Mouse (Mus musculus) ES-Bruce4 (cell line): Measurements from ENCODE around the gene Polr2e. TPM values are rescaled to one million over a fixed set of nuclear protein-coding genes. Genes with fewer than 3 reads are reported as not detected.
A peak's percentile ranks its signal among the peaks of the same experiment; 100 is the strongest.

Source experiments
- H3K27ac ChIP-seq: 2 replicates; pipeline ENCODE4 v1.5.1; 2012; ENCODE audit warnings: low read length, inconsistent platforms; ENCODE audit not compliant: insufficient read depth
- H3K27me3 ChIP-seq: 2 replicates; pipeline ENCODE4 v1.6.1; 2012; ENCODE audit warnings: mild to moderate bottlenecking, low read length, inconsistent platforms; ENCODE audit not compliant: control insufficient read depth, poor library complexity, insufficient read depth, severe bottlenecking
- H3K36me3 ChIP-seq: 2 replicates; pipeline ENCODE4 v1.6.1; 2012; ENCODE audit warnings: inconsistent platforms, mild to moderate bottlenecking, low read length, moderate library complexity; ENCODE audit not compliant: control insufficient read depth, poor library complexity, insufficient read depth, severe bottlenecking
- H3K4me1 ChIP-seq: one replicate; pipeline ENCODE4 v1.8.1; 2011; ENCODE audit warnings: low read length; ENCODE audit not compliant: control insufficient read depth, insufficient read depth
- H3K4me3 ChIP-seq: 2 replicates; pipeline ENCODE4 v1.5.1; 2011; ENCODE audit warnings: low read depth, mild to moderate bottlenecking, low read length
- H3K9ac ChIP-seq: 2 replicates; pipeline ENCODE4 v1.6.1; 2012; ENCODE audit warnings: low read depth, mild to moderate bottlenecking, inconsistent platforms; ENCODE audit not compliant: poor library complexity, severe bottlenecking
- H3K9me3 ChIP-seq: replicated peaks from 2 replicates; pipeline ENCODE4 v1.6.1; 2012; ENCODE audit warnings: mild to moderate bottlenecking, low read length, inconsistent platforms; ENCODE audit not compliant: control insufficient read depth, poor library complexity, insufficient read depth, severe bottlenecking
- CTCF ChIP-seq: IDR thresholded peaks from one replicate; pipeline ENCODE4 v1.8.1; 2011; ENCODE audit warnings: low read depth, low read length
- EP300 ChIP-seq: IDR thresholded peaks from 2 replicates; pipeline ENCODE4 v1.6.1; 2011; ENCODE audit warnings: low read depth, low read length; ENCODE audit not compliant: insufficient read depth
- POLR2A ChIP-seq: IDR thresholded peaks from one replicate; pipeline ENCODE4 v1.8.1; 2011; ENCODE audit warnings: low read length; ENCODE audit not compliant: insufficient read depth
- polyA plus RNA-seq: library from polyadenylated mRNA; stranded (reverse); fragments of >200 nt; gene quantifications from 2 replicates; pipeline ENCODE4 v1.2.4, GENCODE M21; 2011; ENCODE audit warnings: low read depth; ENCODE audit not compliant: missing spikeins, insufficient read depth, insufficient read length

The Polr2e gene
- polyA plus RNA-seq, 1 experiment: 176 TPM

DNA sequence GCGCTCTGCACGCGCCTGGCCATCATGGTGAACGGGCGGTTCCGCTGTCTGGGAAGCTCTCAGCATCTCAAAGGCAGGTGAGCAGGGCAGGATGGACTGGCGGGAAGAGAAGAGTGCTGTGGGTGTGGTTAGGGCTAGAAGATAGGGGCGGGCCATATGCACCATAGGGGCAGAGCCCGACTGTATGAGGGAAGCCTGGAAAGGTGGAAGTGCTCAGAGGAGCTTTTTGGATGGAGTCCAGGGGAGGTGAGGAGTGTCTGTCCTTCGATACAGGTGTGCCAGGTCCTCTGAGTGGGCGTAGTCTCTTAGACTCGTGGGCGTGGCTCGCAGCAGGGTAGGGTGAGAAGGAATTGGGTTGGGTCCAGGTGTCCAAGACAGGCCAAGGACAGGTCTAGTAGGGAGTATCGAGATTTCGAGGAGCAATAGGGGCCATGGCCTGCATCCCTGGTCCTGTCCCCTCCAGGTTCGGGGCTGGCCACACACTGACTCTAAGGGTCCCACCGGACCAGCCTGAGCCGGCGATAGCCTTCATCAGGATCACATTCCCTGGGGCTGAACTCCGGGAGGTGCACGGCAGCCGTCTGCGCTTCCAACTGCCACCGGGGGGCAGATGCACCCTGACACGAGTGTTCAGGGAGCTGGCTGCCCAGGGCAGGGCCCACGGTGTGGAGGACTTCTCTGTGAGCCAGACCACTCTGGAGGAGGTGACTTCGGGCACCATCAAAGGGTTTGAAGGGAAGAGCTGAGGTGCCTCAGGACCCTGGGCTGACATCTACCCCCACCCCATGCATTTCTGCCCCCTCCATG lies 24.9 kb downstream of the Polr2e start:
- H3K9ac ChIP-seq: no peak overlapping the region

DNA sequence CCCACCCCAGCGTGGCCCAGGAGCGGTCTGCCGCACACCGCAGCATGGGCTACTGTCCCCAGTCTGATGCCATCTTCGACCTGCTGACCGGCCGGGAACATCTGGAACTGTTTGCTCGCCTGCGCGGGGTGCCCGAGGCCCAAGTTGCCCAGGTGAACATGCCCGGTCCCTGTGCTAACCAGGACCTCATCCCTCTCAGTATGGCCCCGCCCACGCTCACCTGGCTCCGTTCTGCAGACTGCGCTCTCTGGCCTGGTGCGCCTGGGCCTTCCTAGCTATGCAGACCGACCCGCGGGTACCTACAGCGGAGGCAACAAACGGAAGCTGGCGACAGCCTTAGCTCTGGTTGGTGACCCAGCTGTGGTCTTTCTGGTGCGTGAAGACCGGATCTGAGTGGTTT lies 26.0 kb downstream of the Polr2e start:
- Histone ChIP-seq H3K27ac (no peak overlapping the region), H3K4me3 (peak overlapping the region; percentile 29), H3K9ac (peak overlapping the region; percentile 6; the same call in 1 of the 2 replicates), H3K36me3 (no peaks in the 10 kb centered on the region), H3K27me3 (no peaks in the 10 kb centered on the region), H3K4me1 (peaks cover 5% of the 10 kb centered on the region), H3K9me3 (no peaks in the 10 kb centered on the region; the same call in 1 of the 2 replicates)
- TF ChIP-seq EP300 (no peak), CTCF (no peak), POLR2A (no peak)

More for the DNA sequence above, 24.9 kb downstream of the Polr2e start:
- no peak overlapping the region for H3K27ac ChIP-seq
- H3K27me3 ChIP-seq: no peaks in the 10 kb centered on the region
- H3K36me3 ChIP-seq: no peaks in the 10 kb centered on the region
- TF ChIP-seq EP300 (no peak), CTCF (no peak), POLR2A (no peak)
- peaks cover 5% of the 10 kb centered on the region for H3K4me1 ChIP-seq
- no peaks in the 10 kb centered on the region; the same call in 1 of the 2 replicates for H3K9me3 ChIP-seq
- H3K4me3 ChIP-seq: peak overlapping the region; percentile 29

DNA sequence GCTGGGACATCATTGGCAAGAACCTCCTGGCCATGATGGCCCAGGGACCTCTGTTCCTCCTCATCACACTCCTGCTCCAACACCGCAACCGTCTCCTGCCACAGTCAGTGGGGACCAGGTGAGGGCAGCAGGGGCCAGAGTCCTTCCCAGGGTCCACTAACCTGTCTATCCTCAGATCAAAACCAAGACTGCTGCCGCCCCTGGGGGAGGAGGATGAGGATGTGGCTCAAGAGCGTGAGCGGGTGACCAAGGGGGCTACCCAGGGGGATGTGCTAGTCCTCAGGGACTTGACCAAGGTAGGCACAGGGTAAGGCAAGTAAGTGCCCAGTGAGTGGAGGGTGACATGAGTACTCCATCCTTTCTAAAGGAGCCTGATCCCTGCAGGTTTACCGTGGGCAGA lies 27.9 kb downstream of the Polr2e start:
- peaks cover 4% of the 10 kb centered on the region for H3K4me1 ChIP-seq

DNA sequence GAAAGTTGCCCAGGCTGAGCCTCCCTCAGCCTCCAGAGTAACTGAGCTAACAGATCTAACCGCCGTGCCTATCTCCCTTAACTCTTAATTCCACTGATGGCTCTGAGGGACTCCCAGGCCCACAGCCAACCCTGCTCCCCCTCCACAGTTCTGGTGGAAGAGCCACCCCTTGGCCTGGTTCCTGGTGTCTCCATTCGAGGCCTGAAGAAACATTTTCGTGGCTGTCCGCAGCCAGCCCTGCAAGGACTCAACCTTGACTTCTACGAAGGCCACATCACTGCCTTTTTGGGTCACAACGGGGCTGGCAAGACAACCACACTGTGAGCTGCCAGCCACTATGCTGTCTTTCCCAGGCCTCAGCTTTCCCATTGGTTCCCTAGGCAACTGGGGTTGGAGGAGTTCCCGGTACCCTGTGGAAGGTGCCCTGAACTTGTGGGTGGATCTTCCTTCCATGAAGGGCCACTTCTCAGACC lies 35.3 kb downstream of the Polr2e start:
- Histone ChIP-seq H3K27ac (no peak overlapping the region), H3K9me3 (no peaks in the 10 kb centered on the region), H3K4me1 (peaks cover 16% of the 10 kb centered on the region), H3K27me3 (no peaks in the 10 kb centered on the region), H3K36me3 (no peaks in the 10 kb centered on the region), H3K4me3 (no peak overlapping the region), H3K9ac (no peak overlapping the region)
- TF ChIP-seq CTCF (no peak), POLR2A (no peak), EP300 (no peak)

More for the DNA sequence above, 27.9 kb downstream of the Polr2e start:
- H3K36me3 ChIP-seq: no peaks in the 10 kb centered on the region
- no peak overlapping the region for H3K9ac ChIP-seq
- no peak overlapping the region for H3K27ac ChIP-seq
- no peaks in the 10 kb centered on the region for H3K27me3 ChIP-seq
- H3K4me3 ChIP-seq: no peak overlapping the region
- TF ChIP-seq POLR2A: no peak
- no peak for TF ChIP-seq CTCF
- TF ChIP-seq EP300: no peak
- no peaks in the 10 kb centered on the region; the same call in 1 of the 2 replicates for H3K9me3 ChIP-seq

DNA sequence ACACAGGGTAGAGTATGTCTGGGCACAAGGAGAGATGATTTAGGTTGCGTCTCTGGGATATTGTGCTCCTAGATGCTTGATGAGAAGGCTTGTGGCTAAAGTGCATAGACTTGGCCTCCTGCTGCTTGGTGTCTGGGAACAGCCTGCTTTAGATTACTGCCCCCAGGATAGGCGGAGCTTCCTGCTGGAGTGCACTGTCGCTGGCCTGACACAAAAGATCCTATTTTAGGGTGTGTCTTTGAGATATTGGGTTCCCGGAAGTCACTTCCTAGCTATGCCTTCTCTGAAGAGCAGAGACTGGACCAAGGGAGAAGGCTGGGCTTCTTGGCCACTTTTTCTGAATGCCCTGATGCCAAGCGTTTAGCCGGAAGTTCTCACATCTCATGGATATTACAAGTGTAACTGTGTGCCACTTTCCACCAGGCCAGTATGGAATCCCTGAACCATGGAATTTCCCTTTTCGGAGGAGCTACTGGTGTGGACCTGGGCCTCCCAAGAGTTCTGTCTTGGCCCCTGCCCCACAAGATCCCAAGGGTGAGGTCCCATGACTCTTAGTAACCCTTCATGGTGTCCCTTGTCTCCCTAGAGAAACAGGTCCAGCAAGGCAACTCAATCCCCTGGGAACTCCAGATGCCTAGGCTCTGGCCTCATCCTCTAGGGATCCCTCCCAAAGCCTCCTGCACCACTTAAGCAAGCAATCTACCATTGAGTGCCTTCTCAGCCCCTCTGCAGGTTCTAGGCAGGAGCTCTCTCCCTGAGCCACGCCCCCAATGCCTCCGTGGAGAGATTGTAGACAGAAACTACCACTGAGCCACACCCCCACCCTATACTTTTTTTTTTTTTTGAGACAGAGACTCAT lies 36.0 kb downstream of the Polr2e start:
- H3K9ac ChIP-seq: no peak overlapping the region
- H3K27me3 ChIP-seq: no peaks in the 10 kb centered on the region
- H3K27ac ChIP-seq: no peak overlapping the region
- peaks cover 16% of the 10 kb centered on the region for H3K4me1 ChIP-seq
- no peaks in the 10 kb centered on the region for H3K9me3 ChIP-seq
- no peak for TF ChIP-seq CTCF
- no peak for TF ChIP-seq POLR2A
- TF ChIP-seq EP300: peak; percentile 41; the same call in 1 of the 2 replicates
- 0 out of 2 replicates have a peak overlapping the region, but pooled peaks have one; percentile 4 for H3K4me3 ChIP-seq
- H3K36me3 ChIP-seq: no peaks in the 10 kb centered on the region
